Mouse (Mus musculus) adrenal gland, postnatal 25 days (tissue): ENCODE measurements at regions not wholly inside any gene's neighbourhood (a gene's known extent, or its start where the extent isn't known, plus 50 kb on each side); places are given as distances from the start of the nearest gene placed in this dataset.
"Not testable (repeated sequence)": the region's sequence is repeated elsewhere in the genome, so short reads cannot be mapped to it uniquely, and the experiment has no call there.

Experiments used
- DNase-seq: peaks from one replicate; pipeline ENCODE4 v3.0.0; 2021; ENCODE audit warnings: mixed read lengths

DNA sequence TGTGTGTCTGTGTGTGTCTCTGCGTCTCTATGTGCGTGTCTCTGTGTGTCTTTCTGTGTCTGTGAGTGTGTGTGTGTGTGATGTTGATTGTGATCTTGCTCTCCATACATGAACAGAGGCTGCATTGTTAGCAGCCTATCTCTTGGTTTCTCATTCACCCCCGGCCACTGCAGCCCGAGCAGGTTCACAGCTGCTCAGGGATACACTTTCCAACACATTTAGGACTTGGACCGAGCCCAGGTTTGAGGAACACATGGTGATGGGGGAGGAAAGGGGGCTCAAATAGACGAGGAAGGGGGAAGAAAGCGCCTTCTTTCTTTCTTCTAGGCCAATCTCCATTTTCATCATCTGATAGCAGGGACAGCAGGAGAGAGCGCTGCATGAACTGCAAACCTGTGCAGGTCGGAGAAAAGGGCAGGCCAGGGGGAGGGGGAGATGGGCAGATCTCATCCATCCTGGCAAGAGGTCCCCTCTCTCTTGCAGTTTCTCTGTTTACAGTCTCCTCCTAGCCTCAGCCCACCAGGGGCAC lies 123.2 kb downstream of the Zfp36l1 start:
- no peak for DNase-seq

GRCm38 (mm10) chr12:79988401-79989358 lies 124.1 kb downstream of the Zfp36l1 start:
- peak; percentile 74 for DNase-seq

GRCm38 (mm10) chr12:79986241-79986976 lies 126.4 kb downstream of the Zfp36l1 start:
- no peak for DNase-seq

DNA sequence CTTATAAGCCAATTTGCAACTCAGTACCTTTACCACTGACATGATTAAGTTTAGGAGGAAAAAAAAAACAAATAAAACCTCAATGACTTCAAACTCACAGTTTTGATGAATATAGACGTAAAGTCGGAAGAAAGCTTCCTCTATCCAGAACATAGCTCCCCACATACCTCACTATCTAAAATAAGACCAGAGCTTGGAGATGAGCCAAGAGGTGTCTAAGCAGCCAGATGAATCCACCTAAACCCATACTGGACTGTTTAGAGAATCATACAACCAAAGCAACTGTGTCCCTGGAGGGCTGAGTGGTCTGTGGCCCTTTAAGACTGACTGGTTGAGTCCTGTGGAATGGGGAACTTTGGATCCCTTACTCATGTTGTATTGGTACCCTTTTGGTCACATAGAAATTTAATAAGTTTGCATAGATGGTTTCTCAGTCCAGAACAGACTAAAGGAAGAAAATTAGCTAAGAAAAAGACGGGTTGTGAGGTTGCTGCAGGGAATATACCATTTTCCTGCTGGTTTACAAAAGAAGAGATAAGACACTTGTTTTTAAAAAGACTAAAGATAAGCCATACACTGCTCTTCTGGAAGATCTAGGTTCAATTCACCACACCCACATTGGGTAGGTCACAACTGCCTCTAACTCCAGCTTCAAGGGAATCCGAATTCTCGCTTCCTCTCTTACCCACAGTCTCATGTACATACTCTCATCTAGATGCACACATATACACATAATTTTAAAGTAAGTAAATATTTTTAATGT lies 127.6 kb downstream of the Zfp36l1 start:
- DNase-seq: no peak

GRCm38 (mm10) chr12:79984025-79984790 lies 128.6 kb downstream of the Zfp36l1 start:
- no peak for DNase-seq

DNA sequence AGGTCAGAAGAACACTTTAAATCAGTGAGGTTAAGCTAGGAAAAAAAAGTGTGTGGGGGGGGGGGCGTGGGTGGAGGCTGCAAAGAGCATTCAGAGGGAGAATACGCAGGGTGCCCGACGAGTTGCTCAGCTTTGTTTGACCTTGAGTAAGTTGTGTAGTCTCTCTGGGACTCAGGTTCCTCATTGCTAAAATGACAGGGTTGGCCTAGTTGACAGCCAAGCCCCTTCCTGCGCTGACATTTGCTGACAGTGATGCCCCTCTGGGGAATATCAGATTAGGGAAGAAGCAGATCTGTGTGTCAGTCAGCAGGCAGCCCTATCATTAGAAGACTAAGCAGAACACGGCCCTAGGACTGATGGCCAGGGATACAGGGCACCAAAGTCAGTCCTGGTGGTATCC lies 129.6 kb downstream of the Zfp36l1 start:
- DNase-seq: no peak

GRCm38 (mm10) chr12:79982497-79982896 lies 130.3 kb downstream of the Zfp36l1 start:
- not testable (repeated sequence) for DNase-seq

DNA sequence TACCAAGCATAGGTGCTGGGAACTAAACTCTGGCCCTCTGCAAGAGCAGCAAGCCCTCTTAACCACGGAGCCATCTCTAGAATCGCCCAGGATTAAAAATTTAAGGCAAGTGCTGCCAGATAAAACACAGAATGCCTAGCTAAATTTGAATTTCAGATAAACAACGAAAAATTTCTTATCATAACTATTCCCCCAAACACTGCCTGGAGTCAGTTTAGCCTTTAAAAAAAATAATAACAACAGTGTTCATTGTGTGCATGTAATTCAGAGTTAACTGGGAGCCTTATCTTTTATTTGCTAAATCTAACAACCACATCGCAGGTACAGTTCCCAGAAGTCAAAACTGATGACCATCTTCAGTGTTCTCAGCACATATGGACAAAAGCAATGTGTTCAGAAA lies 132.1 kb downstream of the Zfp36l1 start:
- no peak for DNase-seq

- no peak for DNase-seq
Observed at GRCm38 (mm10) chr12:79977136-79977535, 135.7 kb downstream of the Zfp36l1 start.

DNA sequence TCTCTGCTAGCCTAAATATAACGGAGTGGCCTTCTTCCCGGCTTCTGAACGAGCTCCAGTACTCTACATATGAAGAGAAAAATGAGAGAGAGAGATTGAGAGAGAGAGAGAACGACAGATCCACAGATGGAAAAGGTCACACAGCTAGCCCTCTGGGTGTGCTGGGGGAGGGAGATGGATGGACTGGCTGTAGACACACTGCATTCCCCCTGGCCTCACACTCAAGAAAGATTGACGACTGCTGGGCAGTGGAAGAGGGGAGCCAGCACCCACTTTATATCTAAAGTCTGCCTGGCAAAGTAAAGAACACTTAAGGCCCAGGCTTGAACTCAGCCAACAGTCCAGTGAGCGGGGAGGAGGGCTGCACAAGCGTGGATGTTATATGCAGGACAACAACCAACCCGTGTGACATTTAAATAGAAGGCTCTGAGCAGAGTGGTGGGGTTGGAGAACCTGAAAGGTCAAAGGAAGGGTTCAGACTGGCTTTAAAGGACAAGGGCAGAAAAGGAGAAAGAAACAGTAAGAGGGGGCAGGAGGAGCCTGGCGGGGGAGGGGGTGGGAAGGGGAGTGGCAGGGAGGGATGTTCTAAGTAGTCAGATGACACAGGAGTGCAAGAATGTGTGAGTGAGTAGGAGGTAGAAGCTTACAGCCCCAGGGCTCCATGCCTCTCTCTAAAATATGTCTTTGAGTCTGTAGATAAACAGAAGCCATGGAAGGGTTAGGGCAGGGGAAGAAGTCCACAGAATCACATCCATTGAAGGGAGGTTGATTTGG lies 137.2 kb downstream of the Zfp36l1 start:
- no peak for DNase-seq

GRCm38 (mm10) chr12:79975050-79975449 lies 137.8 kb downstream of the Zfp36l1 start:
- DNase-seq: no peak

DNA sequence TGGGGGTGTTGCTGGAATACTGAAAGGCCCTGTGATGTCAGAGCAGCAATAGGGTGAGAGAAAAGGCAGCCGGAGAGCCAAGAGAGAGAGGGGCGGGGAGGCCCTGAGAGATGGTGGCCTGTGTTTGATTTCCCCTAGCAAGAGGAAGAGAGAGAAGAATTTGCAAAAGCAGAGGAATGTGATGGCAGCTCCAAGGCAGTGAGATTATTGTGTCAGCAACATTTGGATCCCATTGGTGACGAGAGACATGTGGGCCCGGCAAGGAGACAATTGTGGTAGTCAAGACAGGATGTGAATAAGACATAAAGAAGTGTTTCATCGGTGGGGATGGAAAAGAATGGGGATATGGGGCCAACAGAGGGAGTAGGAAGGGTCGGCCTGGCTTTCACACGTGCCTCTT lies 138.3 kb downstream of the Zfp36l1 start:
- DNase-seq: no peak

DNA sequence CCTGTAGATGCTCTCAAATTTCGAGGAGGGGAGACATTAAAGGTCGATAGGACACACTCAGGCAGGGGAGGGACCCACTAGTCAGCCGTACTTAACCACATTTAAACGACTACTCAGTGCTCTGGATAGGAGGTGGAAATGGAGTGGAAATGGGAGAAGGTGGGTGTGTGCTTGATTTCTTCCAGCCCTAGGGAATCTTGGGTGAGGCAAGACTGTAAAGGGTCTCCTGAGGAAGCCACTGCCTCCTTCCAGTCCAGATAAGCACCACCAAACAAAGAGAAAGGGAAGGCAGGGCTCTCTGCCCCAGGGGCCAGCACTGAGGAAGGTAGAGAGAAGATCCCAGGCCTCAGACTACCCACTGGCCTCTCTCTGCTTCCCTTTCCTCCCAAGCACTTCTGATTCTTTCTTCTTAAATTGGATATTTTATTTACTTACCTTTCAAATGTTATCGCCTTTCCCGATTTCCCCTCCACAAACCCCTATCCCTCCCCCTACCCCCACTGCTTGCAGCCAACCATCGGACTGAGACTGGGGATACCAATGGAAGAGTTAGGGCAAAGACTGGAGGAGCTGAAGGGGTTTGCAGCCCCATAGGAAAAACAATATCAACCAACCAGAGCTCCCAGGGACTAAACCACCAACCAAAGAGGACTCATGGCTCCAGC lies 139.1 kb downstream of the Zfp36l1 start:
- DNase-seq: no peak

- peak; percentile 47 for DNase-seq
Observed at GRCm38 (mm10) chr12:79970981-79971390, 141.8 kb downstream of the Zfp36l1 start.

DNA sequence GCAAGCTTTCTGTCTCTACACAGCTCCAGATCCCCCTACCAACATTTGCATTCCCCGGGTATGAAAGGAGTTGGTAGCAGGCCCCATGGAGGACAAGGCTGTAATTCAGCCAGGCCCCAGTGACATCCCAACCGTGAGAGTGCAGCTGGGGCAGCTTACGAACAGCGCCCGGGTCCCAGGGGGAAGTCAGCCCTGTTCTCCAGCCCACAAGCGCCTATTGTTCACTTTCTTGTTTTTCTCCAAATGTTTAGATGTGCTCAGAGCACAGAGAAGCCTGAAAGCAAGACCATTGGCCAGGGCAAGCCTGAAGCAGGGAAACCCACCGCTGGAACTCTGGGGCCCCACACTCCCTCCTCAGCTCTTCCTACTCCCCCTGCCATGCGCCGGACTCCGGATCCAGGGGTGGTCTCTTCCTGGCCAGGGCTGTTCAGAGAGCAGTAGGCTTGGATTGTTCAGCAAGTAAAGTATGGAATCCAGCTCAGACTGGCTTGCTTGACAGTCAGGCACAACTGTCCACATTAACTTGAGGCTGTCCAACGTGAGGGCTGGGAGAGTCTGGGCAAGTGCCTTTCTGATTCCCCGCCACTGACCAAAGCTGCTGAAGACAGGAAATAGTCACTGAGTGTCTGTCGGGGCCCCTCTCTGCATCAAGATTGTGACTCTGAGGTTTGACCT lies 142.4 kb downstream of the Zfp36l1 start:
- DNase-seq: peak; percentile 14

DNA sequence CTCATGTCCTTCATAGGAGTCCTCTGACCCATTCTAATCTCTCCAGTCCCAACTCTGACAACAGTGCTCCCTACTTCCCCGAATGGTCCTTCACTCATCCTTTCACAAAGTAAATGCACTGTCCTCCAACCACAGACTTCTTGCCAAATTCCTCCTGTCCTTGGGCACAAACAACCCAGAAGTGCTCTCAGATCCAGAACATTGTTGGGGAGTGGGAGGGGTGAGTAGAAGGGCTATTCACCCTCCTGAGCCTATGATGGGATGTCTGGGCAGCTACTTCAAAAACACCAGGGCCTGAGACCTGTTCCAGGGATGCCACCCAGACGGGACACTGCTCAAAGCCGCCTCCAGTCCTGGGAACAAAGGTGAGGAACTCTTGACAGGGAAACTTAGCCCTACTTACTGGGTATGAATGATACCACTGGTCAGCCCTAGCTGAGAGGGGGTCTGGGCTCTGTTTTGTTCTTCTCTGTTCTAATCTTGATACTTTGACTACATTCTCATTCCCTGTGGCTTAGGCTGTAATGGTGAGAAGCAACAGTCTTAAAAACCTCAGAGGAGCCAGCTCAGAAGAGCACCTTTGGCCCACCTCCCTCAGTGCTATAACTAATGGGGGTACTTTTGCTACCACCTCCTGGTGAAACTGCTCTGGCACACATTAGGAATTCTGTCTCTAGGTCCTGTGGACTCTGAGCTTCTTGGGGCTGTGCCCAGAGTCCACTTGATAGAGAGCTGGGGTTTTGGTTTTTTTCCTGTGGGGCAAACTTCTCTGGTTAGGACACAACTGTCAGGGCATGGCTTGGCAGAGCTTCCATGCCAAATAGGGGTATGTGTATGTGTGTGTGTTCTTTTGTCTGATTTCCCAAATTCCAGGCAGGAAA lies 143.2 kb downstream of the Zfp36l1 start:
- no peak for DNase-seq

- DNase-seq: no peak
Observed at GRCm38 (mm10) chr12:79968676-79969075, 144.1 kb downstream of the Zfp36l1 start.

GRCm38 (mm10) chr12:79967491-79968255 lies 145.1 kb downstream of the Zfp36l1 start:
- no peak for DNase-seq
